Mouse (Mus musculus): ENCODE data around the gene Gm10057. TPM values are rescaled to one million over a fixed set of nuclear protein-coding genes. Genes with fewer than 3 reads are reported as not detected.
"Not testable (repeated sequence)": the region's sequence is repeated elsewhere in the genome, so short reads cannot be mapped to it uniquely, and the experiment has no call there.

Gm10057 gene
- polyA plus RNA-seq (2012; rRNA removed) = not detected in 2 replicates

DNA sequence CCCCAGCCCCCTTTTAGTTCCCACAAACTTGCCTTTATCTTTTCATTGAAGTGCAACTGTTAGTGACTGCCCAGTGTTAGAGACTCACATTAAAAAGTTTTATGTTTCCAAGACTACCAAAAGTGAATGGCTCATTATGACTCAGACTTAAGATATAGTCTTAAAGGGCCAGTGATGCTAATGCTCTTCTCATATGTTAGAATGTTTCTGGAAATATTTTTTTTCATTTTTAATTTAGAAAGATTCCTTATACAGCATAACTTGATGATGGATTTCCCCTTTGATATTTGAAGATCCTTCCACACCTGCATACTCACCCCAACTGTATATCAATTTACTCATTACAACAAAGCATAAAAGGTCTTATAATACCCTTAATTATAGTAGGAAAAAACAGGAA is at the start of gene Gm10057:
Gm10057 (minus strand) TSS at position 101 of the 400 bp plus-strand sequence.
- H3K27me3 ChIP-seq (ENCODE audit: control insufficient read depth, insufficient read depth, low read length); H3K4me1 ChIP-seq (ENCODE audit: control insufficient read depth, insufficient read depth, low read length); H3K27ac ChIP-seq (ENCODE audit: insufficient read depth, low read length); H3K4me3 ChIP-seq (replicated peaks; ENCODE audit: insufficient read depth, low read depth, low read length); DNase-seq: not testable (repeated sequence)

DNA sequence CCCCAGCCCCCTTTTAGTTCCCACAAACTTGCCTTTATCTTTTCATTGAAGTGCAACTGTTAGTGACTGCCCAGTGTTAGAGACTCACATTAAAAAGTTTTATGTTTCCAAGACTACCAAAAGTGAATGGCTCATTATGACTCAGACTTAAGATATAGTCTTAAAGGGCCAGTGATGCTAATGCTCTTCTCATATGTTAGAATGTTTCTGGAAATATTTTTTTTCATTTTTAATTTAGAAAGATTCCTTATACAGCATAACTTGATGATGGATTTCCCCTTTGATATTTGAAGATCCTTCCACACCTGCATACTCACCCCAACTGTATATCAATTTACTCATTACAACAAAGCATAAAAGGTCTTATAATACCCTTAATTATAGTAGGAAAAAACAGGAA is 21.1 kb downstream of the Gm10057 start, which contains the start of gene 4921511M17Rik:
4921511M17Rik (minus strand) TSS at position 101 of the 400 bp plus-strand sequence.
- not testable (repeated sequence) for H3K27me3 ChIP-seq (ENCODE audit: control insufficient read depth, insufficient read depth, low read length); H3K4me1 ChIP-seq (ENCODE audit: control insufficient read depth, insufficient read depth, low read length); DNase-seq; H3K27ac ChIP-seq (ENCODE audit: insufficient read depth, low read length); H3K4me3 ChIP-seq (replicated peaks; ENCODE audit: insufficient read depth, low read depth, low read length)

DNA sequence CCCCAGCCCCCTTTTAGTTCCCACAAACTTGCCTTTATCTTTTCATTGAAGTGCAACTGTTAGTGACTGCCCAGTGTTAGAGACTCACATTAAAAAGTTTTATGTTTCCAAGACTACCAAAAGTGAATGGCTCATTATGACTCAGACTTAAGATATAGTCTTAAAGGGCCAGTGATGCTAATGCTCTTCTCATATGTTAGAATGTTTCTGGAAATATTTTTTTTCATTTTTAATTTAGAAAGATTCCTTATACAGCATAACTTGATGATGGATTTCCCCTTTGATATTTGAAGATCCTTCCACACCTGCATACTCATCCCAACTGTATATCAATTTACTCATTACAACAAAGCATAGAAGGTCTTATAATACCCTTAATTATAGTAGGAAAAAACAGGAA is 42.3 kb downstream of the Gm10057 start, which contains the start of gene Samt1:
Samt1 (minus strand) TSS at position 101 of the 400 bp plus-strand sequence.
- not testable (repeated sequence) for H3K4me3 ChIP-seq (replicated peaks; ENCODE audit: insufficient read depth, low read depth, low read length); H3K27me3 ChIP-seq (ENCODE audit: control insufficient read depth, insufficient read depth, low read length); H3K27ac ChIP-seq (ENCODE audit: insufficient read depth, low read length); H3K4me1 ChIP-seq (ENCODE audit: control insufficient read depth, insufficient read depth, low read length); DNase-seq

Other genes starting within 250 kb of the Gm10057 start
- 7.3 and 7.8 TPM in 2 replicates for gene Spin2c, start 222.8 kb downstream of the Gm10057 start, polyA plus RNA-seq (2012; rRNA removed)
- not detected in 2 replicates for gene Samt1, start 42.4 kb downstream of the Gm10057 start, polyA plus RNA-seq (2012; rRNA removed)
- gene 4921511M17Rik, start 21.2 kb downstream of the Gm10057 start, polyA plus RNA-seq (2012; rRNA removed) = not detected in 2 replicates
- gene Gm15140, start 65.6 kb upstream of the Gm10057 start, polyA plus RNA-seq (2012; rRNA removed) = not detected in 2 replicates

Measured in cerebellum, adult 2 months (tissue).